Mouse (Mus musculus): ENCODE measurements at regions not wholly inside any gene's neighbourhood (a gene's known extent, or its start where the extent isn't known, plus 50 kb on each side); places are given as distances from the start of the nearest gene placed in this dataset.

- DNase-seq, result no peak
Measured at GRCm38 (mm10) chr17:51246038-51246437, 66.9 kb upstream of the Tbc1d5 start.

- DNase-seq, result no peak
Measured at GRCm38 (mm10) chr17:51240360-51240993, 61.3 kb upstream of the Tbc1d5 start.

DNA sequence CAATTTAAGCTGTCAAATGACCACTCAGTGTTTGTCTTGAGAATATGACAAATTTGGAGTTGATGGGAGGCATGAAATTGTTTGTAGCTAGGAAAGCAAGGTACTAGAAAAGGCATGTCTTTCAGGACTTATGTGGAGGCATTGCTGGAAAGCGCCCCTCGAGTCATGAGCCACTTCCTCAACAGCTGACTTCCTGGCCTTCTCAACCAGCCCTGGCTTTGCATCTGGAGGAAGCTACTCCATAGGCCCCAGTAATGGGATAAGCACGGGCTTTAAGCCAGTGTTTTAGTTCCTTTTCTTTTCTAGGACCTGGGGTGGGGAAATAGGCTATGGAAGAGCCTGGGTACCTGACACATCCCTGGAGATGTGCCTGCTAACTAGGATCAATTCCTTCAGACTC lies 60.3 kb upstream of the Tbc1d5 start:
- no peak for DNase-seq
